Mouse (Mus musculus) induced T-regulatory cell, adult 2 months (primary cell): ENCODE results near the gene Rfc2.
A peak's percentile ranks its signal among the peaks of the same experiment; 100 is the strongest.
"Not testable (repeated sequence)": the region's sequence is repeated elsewhere in the genome, so short reads cannot be mapped to it uniquely, and the experiment has no call there.

Source experiments
- DNase-seq: peaks from one replicate; pipeline ENCODE4 v3.0.0-alpha.2; 2012; ENCODE audit warnings: low read depth

Rfc2 gene

DNA sequence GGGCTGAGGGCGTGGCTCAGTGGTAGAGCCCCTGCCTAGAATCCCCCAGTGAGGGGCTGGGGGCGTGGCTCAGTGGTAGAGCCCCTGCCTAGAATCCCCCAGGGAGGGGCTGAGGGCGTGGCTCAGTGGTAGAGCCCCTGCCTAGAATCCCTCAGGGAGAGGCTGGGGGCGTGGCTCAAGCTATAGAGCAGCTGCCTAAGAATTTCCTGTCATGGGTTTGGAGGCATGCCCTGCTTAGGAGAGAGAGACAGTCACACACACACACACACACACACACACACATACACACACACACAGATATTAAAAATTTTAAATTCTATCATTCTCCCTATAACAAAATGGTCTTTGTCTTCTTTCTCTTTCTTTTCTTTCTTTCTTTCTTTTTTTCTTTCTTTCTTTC, 67.8 kb downstream of the Rfc2 start:
- not testable (repeated sequence) for DNase-seq

DNA sequence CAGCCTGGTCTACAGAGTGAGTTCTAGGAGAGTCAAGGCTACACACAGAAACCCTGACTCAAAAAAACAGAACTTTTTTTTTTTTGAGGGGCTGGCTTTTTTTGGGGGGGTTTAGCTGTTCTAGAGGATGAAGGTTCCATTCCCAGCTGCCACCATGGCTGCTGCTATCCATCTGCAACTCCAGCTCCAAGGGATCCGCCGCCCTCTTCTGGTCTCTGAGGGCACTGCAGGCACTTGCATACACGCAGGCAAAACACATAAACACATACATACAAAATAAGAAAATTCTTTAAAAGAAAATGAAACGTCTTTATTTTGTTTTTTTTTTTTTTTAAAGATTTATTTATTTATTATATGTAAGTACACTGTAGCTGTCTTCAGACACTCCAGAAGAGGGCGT, 69.8 kb downstream of the Rfc2 start:
- DNase-seq, result peak; percentile 76
